Mouse (Mus musculus) limb, embryonic 14.5 days (tissue): Measurements from ENCODE around the gene Mrvi1. TPM values are rescaled to one million over a fixed set of nuclear protein-coding genes. Genes with fewer than 3 reads are reported as not detected.
A peak's percentile ranks its signal among the peaks of the same experiment; 100 is the strongest.

Experiments used
- ATAC-seq: fragments of 200-750 bp; cut with Nextera tagmentation; 2 replicates; pipeline ENCODE4 v1.8.0; 2017; ENCODE audit warnings: low read depth, moderate number of reproducible peaks, moderate TSS enrichment; ENCODE audit not compliant: low FRiP score
- DNase-seq: peaks from one replicate; pipeline ENCODE4 v3.0.0-alpha.2; 2015; ENCODE audit warnings: low spot score
- H3K27ac ChIP-seq: fragments of 300-500 bp; sonication (generic); replicated peaks from 2 replicates; pipeline ENCODE4 v1.5.1; 2014; ENCODE audit warnings: low read depth, mild to moderate bottlenecking, low read length, moderate library complexity, mixed read lengths
- H3K27me3 ChIP-seq: fragments of 300-500 bp; sonication (generic); 2 replicates; pipeline ENCODE4 v1.6.1; 2014; ENCODE audit warnings: low read length, mixed read lengths; ENCODE audit not compliant: control insufficient read depth, insufficient read depth
- H3K36me3 ChIP-seq: fragments of 300-500 bp; sonication (generic); 2 replicates; pipeline ENCODE4 v1.6.1; 2014; ENCODE audit warnings: mild to moderate bottlenecking, low read length, moderate library complexity, mixed read lengths; ENCODE audit not compliant: control insufficient read depth, insufficient read depth
- H3K4me1 ChIP-seq: fragments of 300-500 bp; sonication (generic); 2 replicates; pipeline ENCODE4 v1.6.1; 2014; ENCODE audit warnings: antibody characterized with exemption, low read length, mixed read lengths; ENCODE audit not compliant: control insufficient read depth, insufficient read depth
- H3K4me2 ChIP-seq: fragments of 300-500 bp; sonication (generic); replicated peaks from 2 replicates; pipeline ENCODE4 v1.6.1; 2014; ENCODE audit warnings: low read depth, mild to moderate bottlenecking, low read length, moderate library complexity; ENCODE audit not compliant: severe bottlenecking
- H3K4me3 ChIP-seq: fragments of 300-500 bp; sonication (generic); replicated peaks from 2 replicates; pipeline ENCODE4 v1.5.1; 2014; ENCODE audit warnings: low read length
- H3K9ac ChIP-seq: fragments of 300-500 bp; sonication (generic); 2 replicates; pipeline ENCODE4 v1.6.1; 2014; ENCODE audit warnings: mild to moderate bottlenecking, low read depth, low read length, moderate library complexity; ENCODE audit not compliant: severe bottlenecking
- H3K9me3 ChIP-seq: fragments of 300-500 bp; sonication (generic); 2 replicates; pipeline ENCODE4 v1.6.1; 2016; ENCODE audit warnings: low read length; ENCODE audit not compliant: control insufficient read depth
- POLR2A ChIP-seq: fragments of 200-500 bp; IDR thresholded peaks from 2 replicates; pipeline ENCODE4 v1.8.0; 2012; ENCODE audit warnings: inconsistent platforms, mild to moderate bottlenecking, moderate library complexity, borderline replicate concordance; ENCODE audit not compliant: insufficient read depth, insufficient read length; ENCODE audit errors: extremely low read depth
- WGBS: fragments of 180-500 bp; shearing (Covaris S2); extraction: QIAGEN DNeasy Blood & Tissue Kit; methylation state at CpG from one replicate; pipeline ENCODE4 v1.1.7; 2014; 5-methylcytosine and 5-hydroxymethylcytosine counted together
- polyA plus RNA-seq, 2 experiments: library from polyadenylated mRNA; depleted of rRNA in 1 of 2; stranded (reverse) in 1 of 2; unstranded in 1 of 2; fragments of >200 nt; fragmentation: Nextera tagmentation in 1 of 2; extraction: Ambion mirVana in 1 of 2; gene quantifications; 2 replicates each; pipeline versions ENCODE4 v1.2.1 to v1.2.3; 2012 to 2014

Gene Mrvi1
- polyA plus RNA-seq, 2 experiments = 1.0 to 1.2 TPM

GRCm38 (mm10) chr7:110868807-110869206 is 113.5 kb downstream of the Mrvi1 start:
- Histone ChIP-seq H3K9me3 (no peaks in the 10 kb centered on the region), H3K27me3 (no peaks in the 10 kb centered on the region), H3K9ac (no peak overlapping the region), H3K4me1 (no peaks in the 10 kb centered on the region), H3K4me3 (no peak overlapping the region), H3K36me3 (no peaks in the 10 kb centered on the region), H3K4me2 (no peak overlapping the region), H3K27ac (no peak overlapping the region)
- no peak for ATAC-seq
- no peak for DNase-seq
- 69% methylated on average over 5 of the region's 5 CpGs for WGBS
- no peak for TF ChIP-seq POLR2A

- Histone ChIP-seq H3K4me3 (no peak overlapping the region), H3K27me3 (no peaks in the 10 kb centered on the region), H3K4me2 (no peak overlapping the region), H3K4me1 (no peaks in the 10 kb centered on the region), H3K36me3 (no peaks in the 10 kb centered on the region), H3K27ac (no peak overlapping the region), H3K9me3 (no peaks in the 10 kb centered on the region), H3K9ac (no peak overlapping the region)
- ATAC-seq = no peak
- no peak for DNase-seq
- TF ChIP-seq POLR2A = no peak
- WGBS = 84% methylated on average over 6 of the region's 6 CpGs
These were observed 115.1 kb downstream of the Mrvi1 start for GRCm38 (mm10) chr7:110867116-110867515.

GRCm38 (mm10) chr7:110866021-110866420 is 116.2 kb downstream of the Mrvi1 start:
- TF ChIP-seq POLR2A = no peak
- H3K9me3 ChIP-seq = no peaks in the 10 kb centered on the region
- no peak overlapping the region for H3K27ac ChIP-seq
- 92% methylated on average over 3 of the region's 3 CpGs for WGBS
- no peak for DNase-seq
- no peak for ATAC-seq
- no peaks in the 10 kb centered on the region for H3K27me3 ChIP-seq
- no peak overlapping the region for H3K9ac ChIP-seq
- no peak overlapping the region for H3K4me3 ChIP-seq
- no peaks in the 10 kb centered on the region for H3K4me1 ChIP-seq
- no peak overlapping the region for H3K4me2 ChIP-seq
- H3K36me3 ChIP-seq = no peaks in the 10 kb centered on the region

GRCm38 (mm10) chr7:110865570-110865969 is 116.7 kb downstream of the Mrvi1 start:
- Histone ChIP-seq H3K27me3 (no peaks in the 10 kb centered on the region), H3K36me3 (no peaks in the 10 kb centered on the region), H3K4me3 (no peak overlapping the region), H3K4me2 (no peak overlapping the region), H3K9ac (no peak overlapping the region), H3K27ac (no peak overlapping the region), H3K9me3 (no peaks in the 10 kb centered on the region), H3K4me1 (no peaks in the 10 kb centered on the region)
- WGBS = 64% methylated on average over 6 of the region's 6 CpGs
- DNase-seq (no peak), ATAC-seq (no peak)
- TF ChIP-seq POLR2A = no peak

GRCm38 (mm10) chr7:110865038-110865437 is 117.2 kb downstream of the Mrvi1 start:
- WGBS = 28% methylated on average over 10 of the region's 10 CpGs
- H3K36me3 ChIP-seq = no peaks in the 10 kb centered on the region
- H3K27me3 ChIP-seq = no peaks in the 10 kb centered on the region
- H3K4me1 ChIP-seq = no peaks in the 10 kb centered on the region
- no peaks in the 10 kb centered on the region for H3K9me3 ChIP-seq
- ATAC-seq = peak; percentile 82
- TF ChIP-seq POLR2A = no peak
- no peak overlapping the region for H3K9ac ChIP-seq
- peak; percentile 51 for DNase-seq
- H3K4me2 ChIP-seq = no peak overlapping the region
- no peak overlapping the region for H3K27ac ChIP-seq
- H3K4me3 ChIP-seq = no peak overlapping the region

- DNase-seq = no peak
- 82% methylated on average over 12 of the region's 12 CpGs for WGBS
- Histone ChIP-seq H3K4me2 (no peak within 1 kb of the TSS), H3K4me3 (no peak within 1 kb of the TSS), H3K4me1 (no peaks in the 10 kb centered on the region), H3K36me3 (no peaks in the 10 kb centered on the region), H3K27ac (no peak within 1 kb of the TSS), H3K9ac (no peak within 1 kb of the TSS), H3K27me3 (no peaks in the 10 kb centered on the region), H3K9me3 (no peaks in the 10 kb centered on the region)
- no peak for TF ChIP-seq POLR2A
- ATAC-seq = no peak
These were observed 119.4 kb downstream of the Mrvi1 start, which contains the start of gene Lyve1 for GRCm38 (mm10) chr7:110862751-110863289. Gene Lyve1, minus strand, starts transcription at chr7:110863239.
